Mouse (Mus musculus) embryonic facial prominence, embryonic 11.5 days (tissue): ENCODE results near the gene Ccl6. TPM values are rescaled to one million over a fixed set of nuclear protein-coding genes. Genes with fewer than 3 reads are reported as not detected.

Experiments
- ATAC-seq: fragments of 200-750 bp; cut with Nextera tagmentation; replicated peaks from 2 replicates; pipeline ENCODE4 v1.8.0; 2017; ENCODE audit warnings: low read depth; ENCODE audit not compliant: insufficient number of reproducible peaks, low FRiP score, low TSS enrichment
- DNase-seq: peaks from one replicate; pipeline ENCODE4 v3.0.0-alpha.2; 2015; ENCODE audit warnings: low spot score
- H3K27ac ChIP-seq: fragments of 300-500 bp; sonication (generic); replicated peaks from 2 replicates; pipeline ENCODE4 v1.5.1; 2014; ENCODE audit warnings: mild to moderate bottlenecking, low read depth, low read length, control low read depth
- H3K27me3 ChIP-seq: fragments of 300-500 bp; sonication (generic); 2 replicates; pipeline ENCODE4 v1.6.1; 2014; ENCODE audit warnings: mild to moderate bottlenecking, low read length, moderate library complexity, mixed read lengths; ENCODE audit not compliant: control insufficient read depth, insufficient read depth
- H3K36me3 ChIP-seq: fragments of 300-500 bp; sonication (generic); replicated peaks from 2 replicates; pipeline ENCODE4 v1.6.1; 2014; ENCODE audit warnings: low read depth, mild to moderate bottlenecking, low read length, moderate library complexity, mixed read lengths; ENCODE audit not compliant: control insufficient read depth, insufficient read depth
- H3K4me1 ChIP-seq: fragments of 300-500 bp; sonication (generic); 2 replicates; pipeline ENCODE4 v1.6.1; 2014; ENCODE audit warnings: low read length, mixed read lengths; ENCODE audit not compliant: control insufficient read depth, insufficient read depth
- H3K4me2 ChIP-seq: fragments of 300-500 bp; sonication (generic); 2 replicates; pipeline ENCODE4 v1.6.1; 2014; ENCODE audit warnings: low read depth, mild to moderate bottlenecking, control low read depth, low read length, moderate library complexity
- H3K4me3 ChIP-seq: fragments of 300-500 bp; sonication (generic); 2 replicates; pipeline ENCODE4 v1.5.1; 2014; ENCODE audit warnings: low read depth, low read length, control low read depth
- H3K9ac ChIP-seq: fragments of 300-500 bp; sonication (generic); replicated peaks from 2 replicates; pipeline ENCODE4 v1.6.1; 2014; ENCODE audit warnings: mild to moderate bottlenecking, control low read depth, low read length
- H3K9me3 ChIP-seq: fragments of 300-500 bp; sonication (generic); replicated peaks from 2 replicates; pipeline ENCODE4 v1.6.1; 2016; ENCODE audit warnings: mild to moderate bottlenecking, low read length, inconsistent platforms, mixed read lengths; ENCODE audit not compliant: control insufficient read depth
- WGBS: fragments of 180-500 bp; shearing (Covaris S2); extraction: QIAGEN DNeasy Blood & Tissue Kit; methylation state at CpG from one replicate; pipeline ENCODE4 v1.1.7; 2014; 5-methylcytosine and 5-hydroxymethylcytosine counted together
- polyA plus RNA-seq: library from polyadenylated mRNA; unstranded; fragments of >200 nt; fragmentation: Nextera tagmentation; extraction: Ambion mirVana; gene quantifications from 2 replicates; pipeline ENCODE4 v1.2.1, GENCODE M21; 2014

Gene Ccl6
- polyA plus RNA-seq, 1 experiment from 2014 or later = 3.1 TPM

DNA sequence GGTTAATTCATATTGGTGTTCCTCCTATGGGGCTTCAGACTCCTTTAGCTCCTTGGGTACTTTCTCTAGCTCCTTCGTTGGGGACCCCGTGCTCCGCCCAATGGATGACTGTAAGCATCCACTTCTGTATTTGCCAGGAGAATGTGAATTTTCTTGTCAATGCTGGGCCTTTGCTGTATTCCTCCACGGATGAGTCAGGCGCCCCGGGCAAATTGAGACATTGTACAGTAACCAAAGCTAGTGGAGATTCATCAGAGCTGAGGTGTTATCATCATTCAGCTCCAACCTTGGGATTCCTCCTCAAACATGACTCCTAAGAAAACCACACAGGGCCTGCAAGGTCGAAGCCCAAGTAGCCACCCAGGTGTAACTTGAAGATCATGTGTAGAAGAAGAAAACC, 4.9 kb upstream of the Ccl6 start:
- no peak overlapping the region for H3K27ac ChIP-seq
- WGBS = 86% methylated on average over 7 of the region's 7 CpGs
- no peaks in the 10 kb centered on the region for H3K9me3 ChIP-seq
- H3K4me1 ChIP-seq = no peaks in the 10 kb centered on the region
- H3K27me3 ChIP-seq = no peaks in the 10 kb centered on the region
- H3K4me2 ChIP-seq = no peak overlapping the region
- ATAC-seq = no peak
- no peak overlapping the region for H3K4me3 ChIP-seq
- DNase-seq = no peak
- H3K36me3 ChIP-seq = no peaks in the 10 kb centered on the region
- H3K9ac ChIP-seq = no peak overlapping the region

DNA sequence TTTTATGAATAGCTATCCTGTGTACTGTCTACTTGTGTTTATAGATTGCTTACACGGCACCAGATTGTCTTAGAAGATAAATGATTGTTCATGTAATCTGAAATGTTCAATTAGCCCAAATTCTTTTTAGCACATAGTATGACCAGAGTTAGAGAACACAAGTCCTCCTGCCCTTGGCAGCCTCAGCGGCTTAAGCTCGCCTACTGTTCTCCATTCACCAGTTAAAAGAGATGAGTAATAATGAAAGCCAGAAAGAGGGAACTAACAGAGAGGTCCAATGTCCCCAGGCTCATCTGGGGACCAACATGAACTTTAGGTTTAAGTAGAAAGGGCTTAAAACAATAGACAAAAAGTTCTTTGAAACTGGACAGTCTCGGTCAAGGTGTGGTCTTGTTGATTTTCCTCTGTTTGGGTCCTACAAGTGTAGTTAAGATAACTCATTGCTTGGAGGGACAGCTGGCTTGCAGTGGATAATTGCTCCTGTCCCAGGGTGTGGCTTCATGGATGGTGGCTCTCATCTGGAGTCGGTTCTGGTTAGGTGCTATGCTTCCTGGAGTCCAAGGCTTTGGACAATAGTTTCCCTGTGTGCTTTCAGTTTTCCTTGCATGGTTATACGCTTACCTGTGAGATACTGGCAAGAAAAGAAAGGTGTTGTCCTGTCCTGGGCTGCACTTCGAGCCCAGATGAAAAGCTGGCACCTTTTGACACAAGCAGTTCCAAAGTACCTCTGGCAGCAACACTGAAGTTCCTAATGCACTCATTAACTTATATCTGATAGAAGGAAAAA, 3.0 kb upstream of the Ccl6 start:
- no peak overlapping the region for H3K4me2 ChIP-seq
- ATAC-seq = no peak
- H3K27me3 ChIP-seq = no peaks in the 10 kb centered on the region
- no peak overlapping the region for H3K4me3 ChIP-seq
- H3K9me3 ChIP-seq = no peaks in the 10 kb centered on the region
- H3K27ac ChIP-seq = no peak overlapping the region
- H3K4me1 ChIP-seq = no peaks in the 10 kb centered on the region
- 69% methylated on average over 7 of the region's 7 CpGs for WGBS
- no peak for DNase-seq
- H3K36me3 ChIP-seq = no peaks in the 10 kb centered on the region
- no peak overlapping the region for H3K9ac ChIP-seq

DNA sequence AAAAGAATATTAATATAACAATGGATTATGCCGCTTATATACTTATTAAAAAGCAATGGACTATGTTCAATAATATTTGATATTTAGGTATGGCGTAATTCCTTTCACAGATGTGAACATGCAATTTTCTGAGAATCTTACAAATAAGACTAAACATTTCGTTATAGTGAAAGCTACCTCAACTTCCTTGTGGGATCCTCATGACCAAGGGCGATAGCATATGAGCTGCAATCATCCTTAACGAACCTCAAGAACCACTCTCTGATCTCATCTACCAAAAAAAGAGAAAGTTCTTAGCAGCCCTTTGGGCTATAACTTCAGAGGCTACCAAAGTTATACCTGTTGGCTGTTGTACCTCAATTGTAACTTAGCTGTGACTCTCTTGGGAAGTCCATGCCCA, 566 bp upstream of the Ccl6 start:
- Histone ChIP-seq H3K36me3 (no peaks in the 10 kb centered on the region), H3K9me3 (no peaks in the 10 kb centered on the region), H3K4me2 (no peak overlapping the region), H3K9ac (no peak overlapping the region), H3K4me3 (no peak overlapping the region), H3K27ac (no peak overlapping the region), H3K27me3 (no peaks in the 10 kb centered on the region), H3K4me1 (no peaks in the 10 kb centered on the region)
- 90% methylated on average over 5 of the region's 5 CpGs for WGBS
- ATAC-seq (no peak), DNase-seq (no peak)

DNA sequence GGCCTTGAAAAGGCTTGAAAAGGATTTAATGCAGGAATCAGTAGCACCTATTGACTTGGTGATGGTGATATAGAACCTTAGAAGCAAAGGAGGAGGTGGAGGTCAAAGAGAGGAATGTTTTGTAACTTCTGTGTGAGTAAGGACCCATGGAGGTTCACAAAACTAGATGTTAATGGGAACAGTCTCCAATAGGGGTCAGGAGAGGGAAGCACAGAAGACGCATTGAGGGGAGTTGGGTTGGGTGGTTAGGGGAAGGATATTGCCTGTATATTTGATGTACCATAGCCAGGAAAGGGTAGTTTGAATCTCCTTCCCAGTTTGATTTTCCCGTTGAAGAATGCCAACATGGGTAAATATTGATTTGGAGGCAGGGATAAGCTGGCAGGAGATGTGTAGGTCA, 8.7 kb downstream of the Ccl6 start:
- Histone ChIP-seq H3K4me2 (no peak overlapping the region), H3K9ac (no peak overlapping the region), H3K27me3 (no peaks in the 10 kb centered on the region), H3K4me1 (no peaks in the 10 kb centered on the region), H3K27ac (no peak overlapping the region), H3K4me3 (no peak overlapping the region), H3K9me3 (no peaks in the 10 kb centered on the region), H3K36me3 (no peaks in the 10 kb centered on the region)
- 90% methylated on average over 2 of the region's 2 CpGs for WGBS
- ATAC-seq = no peak
- no peak for DNase-seq

DNA sequence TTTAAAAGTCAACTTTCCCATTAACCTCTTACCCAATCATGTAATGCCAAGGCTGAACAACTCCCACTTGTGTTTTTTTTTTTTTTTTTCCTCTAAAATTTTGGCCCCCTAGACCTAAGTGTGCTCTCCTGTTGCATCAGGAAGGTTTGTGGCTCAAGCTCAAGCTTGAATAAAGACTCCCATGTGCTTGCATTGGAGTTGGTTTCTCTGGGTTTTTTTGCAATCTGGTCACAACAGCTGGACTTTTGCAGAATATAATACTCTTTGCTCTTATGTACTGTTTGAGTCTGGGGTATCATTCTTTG, 9.5 kb downstream of the Ccl6 start:
- ATAC-seq = no peak
- H3K27ac ChIP-seq = no peak overlapping the region
- H3K36me3 ChIP-seq = no peaks in the 10 kb centered on the region

DNA sequence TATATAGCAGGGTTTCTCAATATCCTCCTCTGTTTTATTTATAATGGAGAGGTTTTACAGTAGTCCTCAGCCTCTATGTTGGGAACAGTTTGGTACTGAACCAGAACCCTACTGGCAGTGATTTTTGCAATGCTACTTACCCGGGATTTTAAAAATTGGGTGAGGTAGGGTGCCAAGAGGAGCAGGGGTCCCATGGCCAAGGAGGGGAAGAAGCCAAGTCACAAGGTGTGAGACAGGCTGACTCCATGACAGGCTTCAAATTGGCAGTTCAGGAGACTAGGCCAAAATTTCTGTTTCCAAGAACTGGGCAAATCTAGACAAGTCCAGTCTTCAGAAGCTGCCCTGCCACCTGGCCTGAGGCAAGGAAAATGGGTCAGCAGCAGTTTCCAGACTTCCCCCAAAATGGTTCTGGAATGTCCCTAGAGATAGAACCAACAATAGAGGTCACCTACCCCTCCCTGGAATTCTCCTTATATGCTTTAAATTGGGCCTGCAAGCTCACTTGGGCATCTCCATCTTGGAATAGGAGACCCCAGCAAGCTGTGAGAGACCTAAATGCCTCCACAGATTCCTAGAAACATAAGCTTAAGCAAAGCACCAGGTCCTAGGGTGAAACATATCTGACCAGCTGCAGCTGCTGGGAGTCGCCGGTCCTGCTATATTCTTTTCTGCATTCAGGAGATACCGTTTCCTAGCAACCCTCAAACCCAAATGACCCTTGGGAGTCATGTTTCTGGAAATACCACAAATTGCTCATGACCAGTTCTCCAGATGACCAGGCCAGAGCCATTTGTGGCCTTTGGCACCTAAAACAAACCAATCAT, 10.0 kb downstream of the Ccl6 start:
- H3K36me3 ChIP-seq = no peaks in the 10 kb centered on the region
- ATAC-seq = no peak

More for the DNA sequence above, 9.5 kb downstream of the Ccl6 start:
- DNase-seq = no peak
- Histone ChIP-seq H3K9ac (no peak overlapping the region), H3K9me3 (no peaks in the 10 kb centered on the region), H3K27me3 (no peaks in the 10 kb centered on the region), H3K4me1 (no peaks in the 10 kb centered on the region), H3K4me3 (no peak overlapping the region), H3K4me2 (no peak overlapping the region)

DNA sequence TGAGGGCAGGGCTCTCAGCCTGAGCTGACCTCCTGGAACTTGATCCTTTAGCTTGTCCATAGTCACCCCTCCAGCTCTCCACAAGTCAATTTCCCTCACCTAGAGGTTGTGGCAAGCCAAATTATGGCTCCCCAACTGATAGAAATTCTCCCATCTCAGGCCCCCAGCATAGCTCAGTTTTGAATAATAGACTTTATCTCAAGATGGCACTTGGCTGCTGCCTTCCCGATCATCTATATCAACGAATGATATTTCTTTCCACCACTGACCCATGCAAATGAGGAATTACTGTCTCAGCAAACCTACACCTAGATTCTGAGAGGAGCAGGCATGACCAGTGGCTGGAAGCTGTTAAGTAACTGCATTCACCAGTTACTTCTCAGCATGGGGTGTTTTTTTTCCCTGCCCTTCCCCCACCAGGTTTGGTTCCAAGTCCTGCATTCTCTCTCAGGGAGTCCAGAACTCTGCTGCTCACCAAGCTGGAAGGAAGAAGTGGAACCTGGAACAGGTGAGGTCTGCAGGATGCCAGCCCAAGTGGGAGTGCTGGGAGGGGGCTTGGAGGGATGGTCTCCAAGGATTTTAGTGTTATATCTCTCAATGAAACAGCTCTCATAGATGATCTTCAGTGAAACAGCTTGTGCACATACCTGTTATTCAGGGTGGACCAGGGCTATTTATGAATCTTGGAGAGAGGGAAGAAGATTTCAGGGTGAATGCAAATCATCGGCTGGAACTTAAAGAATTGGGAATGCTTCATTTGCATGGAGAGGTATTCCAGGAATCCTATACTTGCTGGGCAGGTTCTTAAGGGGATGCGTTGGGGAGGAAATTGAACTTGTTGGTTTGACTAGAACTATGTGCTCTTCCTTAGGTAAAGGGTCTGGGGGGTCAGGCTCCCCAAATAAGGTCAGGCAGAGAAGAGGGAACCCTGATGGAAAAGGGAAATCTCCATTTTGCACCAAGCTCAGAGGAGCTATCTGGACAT, 11.0 kb downstream of the Ccl6 start:
- Histone ChIP-seq H3K9ac (no peak overlapping the region), H3K9me3 (no peaks in the 10 kb centered on the region), H3K36me3 (no peaks in the 10 kb centered on the region), H3K4me3 (no peak overlapping the region), H3K4me2 (no peak overlapping the region), H3K4me1 (no peaks in the 10 kb centered on the region), H3K27ac (no peak overlapping the region), H3K27me3 (no peaks in the 10 kb centered on the region)
- DNase-seq (no peak), ATAC-seq (no peak)
- WGBS = 75% methylated on average over 4 of the region's 4 CpGs

More for the DNA sequence above, 10.0 kb downstream of the Ccl6 start:
- Histone ChIP-seq H3K9me3 (no peaks in the 10 kb centered on the region), H3K27ac (no peak overlapping the region), H3K4me2 (no peak overlapping the region), H3K4me3 (no peak overlapping the region), H3K9ac (no peak overlapping the region), H3K27me3 (no peaks in the 10 kb centered on the region), H3K4me1 (no peaks in the 10 kb centered on the region)
- WGBS = 49% methylated on average over 4 of the region's 4 CpGs
- DNase-seq = no peak
